Mouse (Mus musculus): ENCODE results near the gene Kif5c.

DNA sequence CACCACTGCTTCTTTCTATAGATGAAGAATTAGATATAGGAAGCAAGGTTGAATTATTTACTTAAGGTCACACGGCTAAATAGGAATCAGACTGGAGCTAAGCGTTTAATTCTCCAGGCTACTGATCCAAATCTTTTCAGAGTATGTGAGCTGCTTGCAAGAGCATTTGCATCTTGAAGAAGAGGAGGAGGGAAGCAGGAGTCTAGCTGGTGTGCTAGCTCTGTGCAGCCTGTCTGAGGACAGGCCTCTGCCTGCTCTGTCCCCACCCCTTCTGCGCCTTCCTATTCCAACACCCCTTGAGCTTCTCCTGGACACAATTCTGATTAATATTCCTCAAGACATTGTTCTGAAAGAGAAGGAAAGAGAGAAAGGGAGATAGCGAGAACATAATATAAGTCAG lies 123.8 kb downstream of the Kif5c start:
- TF ChIP-seq CTCF (IDR thresholded peaks at IDR 0.05; ENCODE audit: control insufficient read depth, insufficient read depth, insufficient read length): no peak
- no peak for TF ChIP-seq USF1 (IDR thresholded peaks at IDR 0.05; ENCODE audit: low read depth)
- no peak for TF ChIP-seq MYOD1 (IDR thresholded peaks at IDR 0.05; ENCODE audit: control insufficient read depth, insufficient read length, low read depth)
- no peak for TF ChIP-seq MAX (IDR thresholded peaks at IDR 0.05)

Measured in C2C12 (cell line).